Mouse (Mus musculus): Measurements from ENCODE around the gene Alpk3. TPM values are rescaled to one million over a fixed set of nuclear protein-coding genes. Genes with fewer than 3 reads are reported as not detected.

Gene Alpk3
- polyA plus RNA-seq, 1 experiment, result 0.65 TPM

GRCm38 (mm10) chr7:81122808-81123207 is 65.4 kb downstream of the Alpk3 start:
- no peak overlapping the region for H3K4me3 ChIP-seq (replicated peaks)
- peaks cover 4% of the 10 kb centered on the region; the same call in 1 of the 2 replicates for H3K9me3 ChIP-seq
- TF ChIP-seq FLI1 (IDR thresholded peaks at IDR 0.05; ENCODE audit: low read length), result no peak
- TF ChIP-seq GATA1 (IDR thresholded peaks at IDR 0.05; ENCODE audit: borderline replicate concordance, low read length), result no peak

GRCm38 (mm10) chr7:81123553-81123952 is 66.2 kb downstream of the Alpk3 start:
- peaks cover 5% of the 10 kb centered on the region; the same call in 1 of the 2 replicates for H3K9me3 ChIP-seq
- TF ChIP-seq GATA1 (IDR thresholded peaks at IDR 0.05; ENCODE audit: borderline replicate concordance, low read length) (no peak), FLI1 (IDR thresholded peaks at IDR 0.05; ENCODE audit: low read length) (no peak)
- no peak overlapping the region for H3K4me3 ChIP-seq (replicated peaks)
- H3K36me3 ChIP-seq (replicated peaks; ENCODE audit: low read length), result no peaks in the 10 kb centered on the region
- peaks cover 63% of the 10 kb centered on the region for H3K27me3 ChIP-seq (replicated peaks)
- H3K4me1 ChIP-seq, result peaks cover 8% of the 10 kb centered on the region

More at GRCm38 (mm10) chr7:81122808-81123207, 65.4 kb downstream of the Alpk3 start:
- H3K27me3 ChIP-seq (replicated peaks), result peaks cover 63% of the 10 kb centered on the region
- H3K4me1 ChIP-seq, result peaks cover 5% of the 10 kb centered on the region
- no peaks in the 10 kb centered on the region for H3K36me3 ChIP-seq (replicated peaks; ENCODE audit: low read length)

GRCm38 (mm10) chr7:81124773-81125172 is 67.4 kb downstream of the Alpk3 start:
- H3K9me3 ChIP-seq, result peaks cover 5% of the 10 kb centered on the region; the same call in 1 of the 2 replicates
- H3K27me3 ChIP-seq (replicated peaks), result peaks cover 72% of the 10 kb centered on the region
- peaks cover 8% of the 10 kb centered on the region for H3K4me1 ChIP-seq
- H3K36me3 ChIP-seq (replicated peaks; ENCODE audit: low read length), result no peaks in the 10 kb centered on the region
- H3K4me3 ChIP-seq (replicated peaks), result no peak overlapping the region
- TF ChIP-seq FLI1 (IDR thresholded peaks at IDR 0.05; ENCODE audit: low read length) (no peak), GATA1 (IDR thresholded peaks at IDR 0.05; ENCODE audit: borderline replicate concordance, low read length) (no peak)

GRCm38 (mm10) chr7:81125215-81126175 is 68.1 kb downstream of the Alpk3 start:
- no peak for TF ChIP-seq GATA1 (IDR thresholded peaks at IDR 0.05; ENCODE audit: borderline replicate concordance, low read length)
- no peak for TF ChIP-seq FLI1 (IDR thresholded peaks at IDR 0.05; ENCODE audit: low read length)
- Histone ChIP-seq H3K36me3 (replicated peaks; ENCODE audit: low read length) (no peaks in the 10 kb centered on the region), H3K4me1 (peaks cover 8% of the 10 kb centered on the region), H3K9me3 (peaks cover 5% of the 10 kb centered on the region; the same call in 1 of the 2 replicates), H3K27me3 (replicated peaks) (peaks cover 65% of the 10 kb centered on the region), H3K4me3 (replicated peaks) (no peak overlapping the region)

- H3K36me3 ChIP-seq (replicated peaks; ENCODE audit: low read length), result no peaks in the 10 kb centered on the region
- peaks cover 5% of the 10 kb centered on the region; the same call in 1 of the 2 replicates for H3K9me3 ChIP-seq
- H3K4me3 ChIP-seq (replicated peaks), result no peak overlapping the region
- peaks cover 17% of the 10 kb centered on the region for H3K4me1 ChIP-seq
- no peak for TF ChIP-seq FLI1 (IDR thresholded peaks at IDR 0.05; ENCODE audit: low read length)
- TF ChIP-seq GATA1 (IDR thresholded peaks at IDR 0.05; ENCODE audit: borderline replicate concordance, low read length), result no peak
- H3K27me3 ChIP-seq (replicated peaks), result peaks cover 55% of the 10 kb centered on the region
Measured at GRCm38 (mm10) chr7:81131864-81132263, 74.5 kb downstream of the Alpk3 start.

- no peak overlapping the region for H3K4me3 ChIP-seq (replicated peaks)
- no peaks in the 10 kb centered on the region for H3K36me3 ChIP-seq (replicated peaks; ENCODE audit: low read length)
- TF ChIP-seq GATA1 (IDR thresholded peaks at IDR 0.05; ENCODE audit: borderline replicate concordance, low read length), result no peak
- TF ChIP-seq FLI1 (IDR thresholded peaks at IDR 0.05; ENCODE audit: low read length), result no peak
- peaks cover 55% of the 10 kb centered on the region for H3K27me3 ChIP-seq (replicated peaks)
- peaks cover 20% of the 10 kb centered on the region for H3K4me1 ChIP-seq
- peaks cover 1% of the 10 kb centered on the region; the same call in 1 of the 2 replicates for H3K9me3 ChIP-seq
Measured at GRCm38 (mm10) chr7:81132851-81133279, 75.5 kb downstream of the Alpk3 start.

- Histone ChIP-seq H3K9me3 (no peaks in the 10 kb centered on the region), H3K27me3 (replicated peaks) (peaks cover 55% of the 10 kb centered on the region), H3K36me3 (replicated peaks; ENCODE audit: low read length) (no peaks in the 10 kb centered on the region), H3K4me3 (replicated peaks) (no peak overlapping the region), H3K4me1 (peaks cover 17% of the 10 kb centered on the region)
- TF ChIP-seq FLI1 (IDR thresholded peaks at IDR 0.05; ENCODE audit: low read length) (no peak), GATA1 (IDR thresholded peaks at IDR 0.05; ENCODE audit: borderline replicate concordance, low read length) (no peak)
Measured at GRCm38 (mm10) chr7:81133416-81133815, 76.0 kb downstream of the Alpk3 start.

- H3K27me3 ChIP-seq (replicated peaks), result peaks cover 55% of the 10 kb centered on the region
- H3K4me3 ChIP-seq (replicated peaks), result no peak overlapping the region
Measured at GRCm38 (mm10) chr7:81133941-81134340, 76.5 kb downstream of the Alpk3 start.

GRCm38 (mm10) chr7:81134614-81135067 is 77.2 kb downstream of the Alpk3 start:
- Histone ChIP-seq H3K9me3 (no peaks in the 10 kb centered on the region), H3K4me3 (replicated peaks) (peak overlapping the region; percentile 62), H3K27me3 (replicated peaks) (peaks cover 56% of the 10 kb centered on the region), H3K4me1 (peaks cover 17% of the 10 kb centered on the region), H3K36me3 (replicated peaks; ENCODE audit: low read length) (no peaks in the 10 kb centered on the region)
- no peak for TF ChIP-seq GATA1 (IDR thresholded peaks at IDR 0.05; ENCODE audit: borderline replicate concordance, low read length)
- no peak for TF ChIP-seq FLI1 (IDR thresholded peaks at IDR 0.05; ENCODE audit: low read length)

More at GRCm38 (mm10) chr7:81133941-81134340, 76.5 kb downstream of the Alpk3 start:
- TF ChIP-seq FLI1 (IDR thresholded peaks at IDR 0.05; ENCODE audit: low read length), result no peak
- TF ChIP-seq GATA1 (IDR thresholded peaks at IDR 0.05; ENCODE audit: borderline replicate concordance, low read length), result no peak
- Histone ChIP-seq H3K9me3 (no peaks in the 10 kb centered on the region), H3K36me3 (replicated peaks; ENCODE audit: low read length) (no peaks in the 10 kb centered on the region), H3K4me1 (peaks cover 17% of the 10 kb centered on the region)

- Histone ChIP-seq H3K36me3 (replicated peaks; ENCODE audit: low read length) (no peaks in the 10 kb centered on the region), H3K4me1 (peaks cover 17% of the 10 kb centered on the region), H3K4me3 (replicated peaks) (no peak overlapping the region), H3K27me3 (replicated peaks) (peaks cover 66% of the 10 kb centered on the region), H3K9me3 (no peaks in the 10 kb centered on the region)
- TF ChIP-seq FLI1 (IDR thresholded peaks at IDR 0.05; ENCODE audit: low read length) (no peak), GATA1 (IDR thresholded peaks at IDR 0.05; ENCODE audit: borderline replicate concordance, low read length) (no peak)
Measured at GRCm38 (mm10) chr7:81137292-81137691, 79.9 kb downstream of the Alpk3 start.

Data from megakaryocyte, embryonic 14.5 days (primary cell).